Mouse (Mus musculus): ENCODE data around the gene Tek.

The Tek gene

GRCm38 (mm10) chr4:94826891-94827290 is 87.8 kb downstream of the Tek start:
- no peak for DNase-seq

GRCm38 (mm10) chr4:94827429-94827828 is 88.3 kb downstream of the Tek start:
- DNase-seq: peak; percentile 46

GRCm38 (mm10) chr4:94829924-94830386 is 90.9 kb downstream of the Tek start:
- no peak for DNase-seq

- DNase-seq: no peak
Measured at GRCm38 (mm10) chr4:94837061-94837460, 98.0 kb downstream of the Tek start.

GRCm38 (mm10) chr4:94853301-94853700 is 114.2 kb downstream of the Tek start:
- DNase-seq: no peak

- no peak for DNase-seq
Measured at GRCm38 (mm10) chr4:94854270-94854669, 115.2 kb downstream of the Tek start.

GRCm38 (mm10) chr4:94855201-94855600 is 116.1 kb downstream of the Tek start:
- DNase-seq: no peak

GRCm38 (mm10) chr4:94900744-94901143 is 161.7 kb downstream of the Tek start:
- peak; percentile 24 for DNase-seq

- DNase-seq: no peak
Measured at GRCm38 (mm10) chr4:94901780-94902179, 162.7 kb downstream of the Tek start.
